Mouse (Mus musculus) limb, embryonic 12.5 days (tissue): ENCODE data around the gene Prm2. TPM values are rescaled to one million over a fixed set of nuclear protein-coding genes. Genes with fewer than 3 reads are reported as not detected.

Experiments used
- ATAC-seq: fragments of 200-750 bp; cut with Nextera tagmentation; 2 replicates; pipeline ENCODE4 v1.8.0; 2017; ENCODE audit warnings: low read depth, moderate TSS enrichment; ENCODE audit not compliant: insufficient number of reproducible peaks, insufficient read depth, low FRiP score, low TSS enrichment
- H3K27ac ChIP-seq: fragments of 300-500 bp; sonication (generic); 2 replicates; pipeline ENCODE4 v1.5.1; 2016; ENCODE audit warnings: mild to moderate bottlenecking, moderate library complexity
- H3K27me3 ChIP-seq: fragments of 300-500 bp; sonication (generic); 2 replicates; pipeline ENCODE4 v1.6.1; 2016; ENCODE audit warnings: mild to moderate bottlenecking, moderate library complexity
- H3K36me3 ChIP-seq: fragments of 300-500 bp; sonication (generic); 2 replicates; pipeline ENCODE4 v1.6.1; 2016; ENCODE audit warnings: mild to moderate bottlenecking, moderate library complexity
- H3K4me1 ChIP-seq: fragments of 300-500 bp; sonication (generic); replicated peaks from 2 replicates; pipeline ENCODE4 v1.6.1; 2016
- H3K4me2 ChIP-seq: fragments of 300-500 bp; sonication (generic); 2 replicates; pipeline ENCODE4 v1.6.1; 2016; ENCODE audit warnings: mild to moderate bottlenecking, moderate library complexity
- H3K4me3 ChIP-seq: fragments of 300-500 bp; sonication (generic); replicated peaks from 2 replicates; pipeline ENCODE4 v1.5.1; 2016; ENCODE audit warnings: mild to moderate bottlenecking
- H3K9ac ChIP-seq: fragments of 300-500 bp; sonication (generic); replicated peaks from 2 replicates; pipeline ENCODE4 v1.6.1; 2016; ENCODE audit warnings: mild to moderate bottlenecking, moderate library complexity
- H3K9me3 ChIP-seq: fragments of 300-500 bp; sonication (generic); 2 replicates; pipeline ENCODE4 v1.6.1; 2016; ENCODE audit warnings: mild to moderate bottlenecking, moderate library complexity
- WGBS: fragments of 180-500 bp; shearing (Covaris S2); methylation state at CpG from one replicate; pipeline ENCODE4 v1.1.7; 2016; 5-methylcytosine and 5-hydroxymethylcytosine counted together
- polyA plus RNA-seq: library from polyadenylated mRNA; unstranded; fragments of >200 nt; fragmentation: Nextera tagmentation; extraction: Ambion mirVana; gene quantifications from 2 replicates; pipeline ENCODE4 v1.2.1, GENCODE M21; 2016

Prm2 gene
- polyA plus RNA-seq, 1 experiment from 2014 or later, result not detected

- no peaks in the 10 kb centered on the region for H3K9me3 ChIP-seq
- peak overlapping the region; percentile 82 for H3K4me2 ChIP-seq
- 12% methylated on average over 12 of the region's 12 CpGs for WGBS
- no peaks in the 10 kb centered on the region for H3K27me3 ChIP-seq
- no peaks in the 10 kb centered on the region for H3K36me3 ChIP-seq
- peaks cover 29% of the 10 kb centered on the region for H3K4me1 ChIP-seq
- no peak overlapping the region; the same call in 1 of the 2 replicates for H3K27ac ChIP-seq
- H3K9ac ChIP-seq, result peak overlapping the region; percentile 90
- H3K4me3 ChIP-seq, result peak overlapping the region; percentile 88
- no peak for ATAC-seq
These were observed 38.6 kb upstream of the Prm2 start for GRCm38 (mm10) chr16:10834542-10834910.

DNA sequence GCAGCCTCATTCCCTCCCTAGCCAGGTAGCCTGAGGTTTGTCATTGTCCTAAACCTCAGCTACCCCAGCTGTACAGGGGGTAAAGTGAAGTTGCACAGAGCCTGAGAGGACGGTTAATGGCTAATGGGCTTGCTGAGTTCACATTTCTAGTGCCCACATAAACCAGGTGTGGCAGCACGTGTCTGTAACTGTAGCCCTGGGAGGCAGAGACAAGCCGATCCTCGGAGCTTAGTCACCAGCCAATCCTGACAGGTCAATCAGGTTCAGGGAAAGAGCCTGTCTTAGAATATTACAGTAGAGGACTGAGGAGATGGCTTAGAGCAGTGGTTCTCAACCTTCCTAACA is 32.5 kb upstream of the Prm2 start:
- H3K9ac ChIP-seq, result no peak overlapping the region
- 0 out of 2 replicates have a peak, but pooled peaks cover under 1% of the 10 kb centered on the region for H3K9me3 ChIP-seq
- no peak overlapping the region for H3K27ac ChIP-seq
- no peak overlapping the region for H3K4me2 ChIP-seq
- no peak overlapping the region for H3K4me3 ChIP-seq
- H3K4me1 ChIP-seq, result peaks cover 21% of the 10 kb centered on the region
- no peak for ATAC-seq
- no peaks in the 10 kb centered on the region for H3K27me3 ChIP-seq
- no peaks in the 10 kb centered on the region for H3K36me3 ChIP-seq
- 55% methylated on average over 4 of the region's 4 CpGs for WGBS

GRCm38 (mm10) chr16:10827766-10828460 is 32.0 kb upstream of the Prm2 start:
- Histone ChIP-seq H3K27ac (no peak overlapping the region), H3K4me2 (no peak overlapping the region), H3K4me1 (peaks cover 21% of the 10 kb centered on the region), H3K27me3 (no peaks in the 10 kb centered on the region), H3K4me3 (no peak overlapping the region), H3K36me3 (no peaks in the 10 kb centered on the region), H3K9ac (no peak overlapping the region), H3K9me3 (0 out of 2 replicates have a peak, but pooled peaks cover 2% of the 10 kb centered on the region)
- ATAC-seq, result no peak
- 75% methylated on average over 7 of the region's 7 CpGs for WGBS

DNA sequence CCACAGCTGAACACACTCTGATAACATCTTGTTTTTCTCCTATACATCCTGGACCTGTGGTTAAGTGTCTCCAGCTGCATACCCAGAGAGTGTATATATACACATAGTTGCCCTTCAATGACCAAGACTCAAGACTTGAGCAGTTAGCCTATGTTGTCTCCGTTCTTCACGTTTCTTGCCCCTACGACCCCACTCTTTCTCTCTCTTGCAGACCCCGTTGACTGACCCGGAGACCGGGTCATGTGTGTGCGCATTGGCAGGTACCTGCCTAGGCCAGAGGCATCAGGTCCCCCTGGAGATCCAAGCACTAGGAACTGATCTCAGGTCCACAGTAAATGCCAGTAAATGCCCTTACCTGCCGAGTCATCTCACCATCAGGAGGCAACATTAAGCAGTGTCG is 31.3 kb upstream of the Prm2 start:
- no peaks in the 10 kb centered on the region for H3K36me3 ChIP-seq
- H3K4me2 ChIP-seq, result no peak overlapping the region
- H3K9me3 ChIP-seq, result 0 out of 2 replicates have a peak, but pooled peaks cover 2% of the 10 kb centered on the region
- H3K9ac ChIP-seq, result no peak overlapping the region
- WGBS, result 89% methylated on average over 9 of the region's 9 CpGs
- H3K27me3 ChIP-seq, result no peaks in the 10 kb centered on the region
- ATAC-seq, result no peak
- no peak overlapping the region for H3K4me3 ChIP-seq
- peaks cover 21% of the 10 kb centered on the region for H3K4me1 ChIP-seq
- no peak overlapping the region for H3K27ac ChIP-seq

DNA sequence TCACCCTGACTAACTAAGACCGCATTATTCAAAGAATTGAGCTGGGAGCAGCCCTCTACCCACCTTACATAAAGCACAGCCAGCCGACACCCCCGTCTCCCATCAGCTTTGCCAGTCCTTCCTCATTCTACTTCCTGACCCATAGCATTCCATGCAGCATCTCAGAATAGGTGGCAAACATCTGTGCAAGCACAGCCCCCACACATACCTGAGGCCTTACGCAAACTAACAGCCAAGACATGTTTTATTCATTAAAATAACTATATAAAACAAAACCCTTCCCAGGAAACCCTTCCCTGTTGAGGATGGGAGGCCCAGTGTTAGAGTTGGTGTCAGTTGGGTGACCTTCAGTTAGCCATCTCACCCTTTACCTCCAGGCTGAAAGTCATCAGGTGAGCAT is 29.9 kb upstream of the Prm2 start:
- peaks cover 29% of the 10 kb centered on the region for H3K4me1 ChIP-seq
- 64% methylated on average over 4 of the region's 4 CpGs for WGBS
- no peak overlapping the region for H3K4me2 ChIP-seq
- 0 out of 2 replicates have a peak, but pooled peaks cover 2% of the 10 kb centered on the region for H3K9me3 ChIP-seq
- H3K27me3 ChIP-seq, result no peaks in the 10 kb centered on the region
- 0 out of 2 replicates have a peak overlapping the region, but pooled peaks have one; percentile 12 for H3K27ac ChIP-seq
- no peak for ATAC-seq
- H3K4me3 ChIP-seq, result no peak overlapping the region
- H3K36me3 ChIP-seq, result no peaks in the 10 kb centered on the region
- H3K9ac ChIP-seq, result no peak overlapping the region

DNA sequence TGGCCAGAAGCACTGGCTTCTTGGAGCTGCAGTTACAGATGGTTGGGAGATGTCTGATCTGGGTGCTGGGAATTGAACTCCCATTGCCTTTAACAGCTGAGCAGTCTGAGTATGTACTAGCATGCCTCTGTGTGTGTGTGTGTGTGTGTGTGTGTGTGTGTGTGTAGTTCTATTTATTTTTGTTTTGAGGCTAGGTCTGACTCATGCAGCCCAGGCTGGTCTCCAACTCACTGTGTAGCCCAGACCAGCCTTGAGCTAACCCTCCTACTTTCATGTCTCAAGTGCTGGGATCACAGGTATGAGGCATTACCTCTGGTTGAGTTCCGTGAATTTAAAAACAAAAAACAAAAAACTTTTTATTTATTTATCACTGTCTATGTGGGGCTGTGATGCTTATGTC is 28.6 kb upstream of the Prm2 start:
- 85% methylated on average over 1 of the region's 1 CpGs for WGBS
- Histone ChIP-seq H3K4me2 (no peak overlapping the region), H3K4me1 (peaks cover 33% of the 10 kb centered on the region), H3K27me3 (no peaks in the 10 kb centered on the region), H3K9ac (no peak overlapping the region), H3K4me3 (no peak overlapping the region), H3K36me3 (no peaks in the 10 kb centered on the region), H3K27ac (no peak overlapping the region), H3K9me3 (0 out of 2 replicates have a peak, but pooled peaks cover 2% of the 10 kb centered on the region)
- ATAC-seq, result no peak

- H3K9ac ChIP-seq, result no peak overlapping the region
- H3K9me3 ChIP-seq, result 0 out of 2 replicates have a peak, but pooled peaks cover 2% of the 10 kb centered on the region
- peaks cover 26% of the 10 kb centered on the region for H3K4me1 ChIP-seq
- peak overlapping the region; percentile 62 for H3K27ac ChIP-seq
- H3K4me2 ChIP-seq, result no peak overlapping the region
- WGBS, result 47% methylated on average over 4 of the region's 4 CpGs
- no peak for ATAC-seq
- H3K27me3 ChIP-seq, result no peaks in the 10 kb centered on the region
- no peaks in the 10 kb centered on the region for H3K36me3 ChIP-seq
- H3K4me3 ChIP-seq, result no peak overlapping the region
These were observed 25.5 kb upstream of the Prm2 start for GRCm38 (mm10) chr16:10821387-10821786.

DNA sequence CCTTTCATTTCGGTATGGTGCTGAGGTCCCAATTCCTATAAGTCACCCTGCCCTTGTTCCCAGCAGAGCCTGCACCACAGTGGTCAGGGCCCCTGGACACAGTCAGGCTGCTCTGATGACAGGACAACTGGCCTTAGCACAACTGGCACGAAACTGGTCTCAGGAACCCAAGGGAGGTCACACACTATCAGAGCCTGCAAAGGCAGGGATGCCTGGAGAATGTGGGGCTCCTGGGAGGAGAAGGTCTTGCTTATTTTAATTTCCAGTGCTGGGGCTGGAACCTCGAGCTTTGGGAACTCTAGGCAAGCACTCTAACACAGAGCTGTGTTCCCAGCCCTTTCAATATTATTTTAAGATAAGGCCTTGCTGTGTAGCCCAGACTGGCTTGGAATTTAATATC is 24.0 kb upstream of the Prm2 start:
- ATAC-seq, result no peak
- Histone ChIP-seq H3K27ac (no peak overlapping the region), H3K9ac (no peak overlapping the region), H3K9me3 (0 out of 2 replicates have a peak, but pooled peaks cover 2% of the 10 kb centered on the region), H3K36me3 (no peaks in the 10 kb centered on the region), H3K4me2 (no peak overlapping the region), H3K27me3 (no peaks in the 10 kb centered on the region), H3K4me3 (no peak overlapping the region), H3K4me1 (peaks cover 14% of the 10 kb centered on the region)
- 69% methylated on average over 3 of the region's 3 CpGs for WGBS

DNA sequence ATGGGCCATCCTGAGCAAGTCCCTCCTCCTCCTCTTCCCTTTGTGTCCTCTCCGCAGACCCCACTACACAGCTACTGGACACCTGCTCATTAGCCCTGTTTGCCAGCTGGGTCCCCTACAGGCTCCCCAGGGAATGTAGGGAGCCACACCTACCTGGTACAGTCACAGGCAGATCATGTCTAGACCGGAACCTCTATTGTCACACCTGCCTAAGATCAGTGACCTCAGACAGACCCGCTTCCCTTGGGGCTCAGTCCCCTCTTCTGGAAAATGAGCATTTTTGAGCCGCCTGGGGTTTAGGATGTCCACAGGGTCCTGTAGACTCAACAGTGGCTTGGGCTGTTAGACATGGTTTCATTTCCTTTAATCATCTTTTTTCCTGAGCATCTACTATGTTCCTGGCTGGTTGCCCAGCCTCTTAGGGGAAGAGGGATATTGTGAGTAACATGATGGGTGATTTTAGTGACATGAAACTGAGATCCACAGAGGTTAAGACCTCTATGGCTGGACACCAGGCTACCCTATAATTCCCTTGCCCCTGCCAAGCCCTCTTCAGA is 22.7 kb upstream of the Prm2 start:
- Histone ChIP-seq H3K27me3 (no peaks in the 10 kb centered on the region), H3K27ac (no peak overlapping the region), H3K4me3 (no peak overlapping the region), H3K4me2 (no peak overlapping the region), H3K4me1 (peaks cover 13% of the 10 kb centered on the region), H3K36me3 (no peaks in the 10 kb centered on the region), H3K9ac (no peak overlapping the region), H3K9me3 (0 out of 2 replicates have a peak, but pooled peaks cover 2% of the 10 kb centered on the region)
- 85% methylated on average over 4 of the region's 4 CpGs for WGBS
- ATAC-seq, result no peak

- no peak for ATAC-seq
- Histone ChIP-seq H3K9ac (no peak overlapping the region), H3K4me2 (no peak overlapping the region), H3K4me3 (no peak overlapping the region), H3K36me3 (no peaks in the 10 kb centered on the region), H3K9me3 (no peaks in the 10 kb centered on the region), H3K27ac (no peak overlapping the region), H3K4me1 (0 out of 2 replicates have a peak, but pooled peaks cover 7% of the 10 kb centered on the region), H3K27me3 (peaks cover 2% of the 10 kb centered on the region; the same call in 1 of the 2 replicates)
- WGBS, result 70% methylated on average over 4 of the region's 4 CpGs
These were observed 18.9 kb upstream of the Prm2 start for GRCm38 (mm10) chr16:10814864-10815263.

- no peaks in the 10 kb centered on the region for H3K9me3 ChIP-seq
These were observed 17.8 kb upstream of the Prm2 start for GRCm38 (mm10) chr16:10813726-10814125.

More at GRCm38 (mm10) chr16:10813726-10814125, 17.8 kb upstream of the Prm2 start:
- Histone ChIP-seq H3K4me1 (0 out of 2 replicates have a peak, but pooled peaks cover 7% of the 10 kb centered on the region), H3K27ac (no peak overlapping the region), H3K4me2 (no peak overlapping the region), H3K36me3 (no peaks in the 10 kb centered on the region), H3K4me3 (no peak overlapping the region), H3K9ac (no peak overlapping the region), H3K27me3 (peaks cover 5% of the 10 kb centered on the region; the same call in 1 of the 2 replicates)
- no peak for ATAC-seq
- 82% methylated on average over 4 of the region's 4 CpGs for WGBS
